Mouse (Mus musculus) lung, adult 18-20 months (tissue): ENCODE measurements around the gene Etl4.

Source experiments
- DNase-seq, 2 experiments: peaks; one replicate each; pipeline ENCODE4 v3.0.0; 2022; ENCODE audit warnings: mixed read lengths in 2 of 2

The Etl4 gene

GRCm38 (mm10) chr2:19909171-19909899 is at the start of gene Etl4:
TSS of gene Etl4 (plus strand) at chr2:19909780.
- DNase-seq: no peak

- DNase-seq: no peak
Measured at GRCm38 (mm10) chr2:19869167-19869566, 40.4 kb upstream of the Etl4 start.

- DNase-seq: no peak
Measured at GRCm38 (mm10) chr2:19871881-19872280, 37.7 kb upstream of the Etl4 start.

GRCm38 (mm10) chr2:19890875-19891274 is 18.7 kb upstream of the Etl4 start:
- DNase-seq: no peak

GRCm38 (mm10) chr2:19909900-19910780 is 560 bp downstream of the Etl4 start:
- no peak for DNase-seq

GRCm38 (mm10) chr2:19910781-19911175 is 1.2 kb downstream of the Etl4 start:
- no peak for DNase-seq

GRCm38 (mm10) chr2:19919190-19919589 is 9.6 kb downstream of the Etl4 start:
- DNase-seq: peak; percentile 31 to 37

GRCm38 (mm10) chr2:19930009-19930408 is 20.4 kb downstream of the Etl4 start:
- no peak for DNase-seq

GRCm38 (mm10) chr2:19933836-19934235 is 24.3 kb downstream of the Etl4 start:
- DNase-seq: no peak

GRCm38 (mm10) chr2:19945205-19945604 is 35.6 kb downstream of the Etl4 start:
- no peak for DNase-seq

- no peak for DNase-seq
Measured at GRCm38 (mm10) chr2:19953028-19953427, 43.4 kb downstream of the Etl4 start.

GRCm38 (mm10) chr2:19966445-19966844 is 56.9 kb downstream of the Etl4 start:
- no peak for DNase-seq

- DNase-seq: no peak
Measured at GRCm38 (mm10) chr2:20037671-20038070, 128.1 kb downstream of the Etl4 start.

GRCm38 (mm10) chr2:20072377-20072776 is 162.8 kb downstream of the Etl4 start:
- DNase-seq: no peak

- no peak for DNase-seq
Measured at GRCm38 (mm10) chr2:20076118-20076796, 166.7 kb downstream of the Etl4 start.

- no peak for DNase-seq
Measured at GRCm38 (mm10) chr2:20084781-20085180, 175.2 kb downstream of the Etl4 start.

- no peak for DNase-seq
Measured at GRCm38 (mm10) chr2:20105456-20105855, 195.9 kb downstream of the Etl4 start.

GRCm38 (mm10) chr2:20111703-20112102 is 202.1 kb downstream of the Etl4 start:
- DNase-seq: no peak

GRCm38 (mm10) chr2:20125914-20126313 is 216.3 kb downstream of the Etl4 start:
- no peak for DNase-seq

- DNase-seq: no peak
Measured at GRCm38 (mm10) chr2:20131792-20132191, 222.2 kb downstream of the Etl4 start.

- no peak for DNase-seq
Measured at GRCm38 (mm10) chr2:20138426-20138825, 228.8 kb downstream of the Etl4 start.

- DNase-seq: no peak
Measured at GRCm38 (mm10) chr2:20145368-20145767, 235.8 kb downstream of the Etl4 start.

GRCm38 (mm10) chr2:20167073-20167472 is 257.5 kb downstream of the Etl4 start:
- DNase-seq: no peak
